In the genomic region with DNA sequence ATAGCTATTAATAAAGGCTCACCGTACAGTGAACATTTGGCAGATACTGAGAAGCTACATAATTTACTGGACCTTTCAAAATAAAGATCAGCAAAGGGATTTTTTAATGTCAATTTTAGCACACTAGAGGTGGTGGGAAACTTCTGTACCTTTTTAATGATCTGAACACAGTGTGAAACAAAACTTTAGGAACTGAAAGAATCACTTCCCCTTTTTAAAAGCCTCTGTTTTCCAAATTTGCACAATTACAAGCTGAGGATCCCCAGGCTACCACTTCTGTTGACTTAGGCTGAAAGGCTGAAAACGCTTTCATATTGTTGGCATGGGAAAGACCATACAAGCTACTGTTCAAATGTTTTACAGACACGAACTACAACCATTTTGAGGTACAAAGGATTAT, we compare ENCODE assay signal across 8 mouse cellular contexts. TPM values are rescaled to one million over a fixed set of nuclear protein-coding genes. Genes with fewer than 3 reads are reported as not detected.
A peak's percentile ranks its signal among the peaks of the same experiment; 100 is the strongest.
DNase-seq lines count a peak whose midpoint lies in the region; ATAC-seq and TF ChIP-seq lines count a peak whose summit lies in the region.

No protein-coding gene starts in this region.

- TF ChIP-seq CTCF in liver, adult 2 months (IDR thresholded peaks at IDR 0.05; ENCODE audit: low read depth, low read length): no peak

- DNase-seq in liver, adult 2 months (ENCODE audit: extremely low read depth, low read depth, low spot score): peak; percentile 32
- DNase-seq in liver: no peak
- peak; percentile 25 for DNase-seq in embryonic facial prominence, embryonic 11.5 days (ENCODE audit: low spot score)
- no peak for DNase-seq in thymus, adult 18-20 months
- DNase-seq in ovary, adult 18-20 months (ENCODE audit: low spot score): no peak
- no peak for DNase-seq in kidney, adult 11 months

- H3K79me2 ChIP-seq in liver, adult 2 months (ENCODE audit: control insufficient read depth, insufficient read depth, low read length): 0 out of 2 replicates have a peak, but pooled peaks cover 2% of the 10 kb centered on the region

- no peak overlapping the region for H3K27ac ChIP-seq in liver, adult 2 months (replicated peaks; ENCODE audit: insufficient read depth, low read depth, low read length)
- H3K27ac ChIP-seq in embryonic facial prominence, embryonic 11.5 days (replicated peaks; ENCODE audit: low read depth, low read length): no peak overlapping the region
- H3K27ac ChIP-seq in intestine, embryonic 15.5 days: no peak overlapping the region
- no peak overlapping the region for H3K27ac ChIP-seq in neural tube, embryonic 12.5 days

- peaks cover 2% of the 10 kb centered on the region; the same call in 1 of the 2 replicates for H3K4me1 ChIP-seq in liver, adult 2 months (ENCODE audit: control insufficient read depth, insufficient read depth, low read length)
- H3K4me1 ChIP-seq in embryonic facial prominence, embryonic 11.5 days (ENCODE audit: control insufficient read depth, insufficient read depth, low read length): no peaks in the 10 kb centered on the region
- peaks cover 7% of the 10 kb centered on the region for H3K4me1 ChIP-seq in intestine, embryonic 15.5 days (replicated peaks)
- no peaks in the 10 kb centered on the region for H3K4me1 ChIP-seq in neural tube, embryonic 12.5 days

- WGBS in liver, adult 2 months: 62% methylated on average over 3 of the region's 3 CpGs
- 41% methylated on average over 3 of the region's 3 CpGs for WGBS in embryonic facial prominence, embryonic 11.5 days
- WGBS in intestine, embryonic 15.5 days: 19% methylated on average over 3 of the region's 3 CpGs
- 33% methylated on average over 3 of the region's 3 CpGs for WGBS in neural tube, embryonic 12.5 days

- no peak for ATAC-seq in embryonic facial prominence, embryonic 11.5 days (replicated peaks; ENCODE audit: insufficient number of reproducible peaks, low FRiP score, low TSS enrichment, low read depth)
- no peak for ATAC-seq in intestine, embryonic 15.5 days
- no peak for ATAC-seq in neural tube, embryonic 12.5 days (ENCODE audit: low FRiP score, low read depth)

- peak overlapping the region; percentile 14; the same call in 1 of the 2 replicates for H3K4me2 ChIP-seq in embryonic facial prominence, embryonic 11.5 days (ENCODE audit: low read depth, low read length)
- peak overlapping the region; percentile 89 for H3K4me2 ChIP-seq in intestine, embryonic 15.5 days (replicated peaks)
- peak overlapping the region; percentile 83 for H3K4me2 ChIP-seq in neural tube, embryonic 12.5 days (replicated peaks)

- H3K9me3 ChIP-seq in embryonic facial prominence, embryonic 11.5 days (replicated peaks; ENCODE audit: control insufficient read depth, low read length): no peaks in the 10 kb centered on the region
- H3K9me3 ChIP-seq in intestine, embryonic 15.5 days: no peaks in the 10 kb centered on the region
- H3K9me3 ChIP-seq in neural tube, embryonic 12.5 days: no peaks in the 10 kb centered on the region

- H3K9ac ChIP-seq in liver, adult 2 months (ENCODE audit: low read depth, low read length): no peak overlapping the region
- no peak overlapping the region for H3K9ac ChIP-seq in embryonic facial prominence, embryonic 11.5 days (replicated peaks; ENCODE audit: low read length)
- H3K9ac ChIP-seq in intestine, embryonic 15.5 days: peak overlapping the region; percentile 32; the same call in 1 of the 2 replicates
- no peak overlapping the region for H3K9ac ChIP-seq in neural tube, embryonic 12.5 days

- peaks cover 6% of the 10 kb centered on the region for H3K27me3 ChIP-seq in liver, adult 2 months (ENCODE audit: control insufficient read depth, insufficient read depth, low read length)
- no peaks in the 10 kb centered on the region for H3K27me3 ChIP-seq in embryonic facial prominence, embryonic 11.5 days (ENCODE audit: control insufficient read depth, insufficient read depth, low read length)
- no peaks in the 10 kb centered on the region for H3K27me3 ChIP-seq in intestine, embryonic 15.5 days (replicated peaks)
- H3K27me3 ChIP-seq in neural tube, embryonic 12.5 days (replicated peaks): no peaks in the 10 kb centered on the region

- TF ChIP-seq POLR2A in liver, adult 2 months (IDR thresholded peaks at IDR 0.05; ENCODE audit: extremely low read depth, insufficient read depth, low read length): no peak

- H3K4me3 ChIP-seq in liver, adult 2 months (ENCODE audit: insufficient read depth, low read depth, low read length): peak overlapping the region; percentile 23; the same call in 1 of the 2 replicates
- peak overlapping the region; percentile 68 for H3K4me3 ChIP-seq in embryonic facial prominence, embryonic 11.5 days (ENCODE audit: low read depth, low read length)
- H3K4me3 ChIP-seq in intestine, embryonic 15.5 days (replicated peaks): peak overlapping the region; percentile 77
- no peak overlapping the region for H3K4me3 ChIP-seq in neural tube, embryonic 12.5 days

- H3K36me3 ChIP-seq in liver, adult 2 months (ENCODE audit: control insufficient read depth, insufficient read depth, low read length): no peaks in the 10 kb centered on the region
- no peaks in the 10 kb centered on the region for H3K36me3 ChIP-seq in embryonic facial prominence, embryonic 11.5 days (replicated peaks; ENCODE audit: control insufficient read depth, insufficient read depth, low read depth, low read length)
- no peaks in the 10 kb centered on the region; the same call in 1 of the 2 replicates for H3K36me3 ChIP-seq in intestine, embryonic 15.5 days
- no peaks in the 10 kb centered on the region for H3K36me3 ChIP-seq in neural tube, embryonic 12.5 days

RNA-seq across cellular contexts. Expression of a gene that starts 56.6 kb away (rescaled TPM):
- total RNA-seq in liver, adult 2 months (2014; rRNA removed): 7.8 and 8.3 TPM in 2 replicates
- 2.7 and 3.1 TPM in 2 replicates for polyA plus RNA-seq in liver, adult 2 months (2012; rRNA removed)
- 55.9 and 59.0 TPM in 2 replicates for polyA plus RNA-seq in embryonic facial prominence, embryonic 11.5 days (2014; fragmentation: Nextera tagmentation; extraction: Ambion mirVana)
- polyA plus RNA-seq in intestine, embryonic 15.5 days (2015; fragmentation: Nextera tagmentation; extraction: Ambion mirVana): 45.2 and 45.5 TPM in 2 replicates
- 37.9 and 43.7 TPM in 2 replicates for polyA plus RNA-seq in neural tube, embryonic 12.5 days (2016; fragmentation: Nextera tagmentation; extraction: Ambion mirVana)

Comparison
In these comparisons a context has a peak if more than half of its experiments do, and no peak if none do; other contexts are left out.
1. DNase-seq: peak in liver, adult 2 months (single experiment) and embryonic facial prominence, embryonic 11.5 days (single experiment); none in liver (single experiment), thymus, adult 18-20 months (0 of 2), ovary, adult 18-20 months (single experiment) and kidney, adult 11 months (single experiment).
2. H3K4me2 ChIP-seq: peak in every context shown above with its lines; median percentile 89 in intestine, embryonic 15.5 days; 83 in neural tube, embryonic 12.5 days; 14 in embryonic facial prominence, embryonic 11.5 days.